Mouse (Mus musculus) hindbrain, embryonic 14.5 days (tissue): ENCODE measurements at regions not wholly inside any gene's neighbourhood (a gene's known extent, or its start where the extent isn't known, plus 50 kb on each side); places are given as distances from the start of the nearest gene placed in this dataset.

Experiments
- ATAC-seq: fragments of 200-750 bp; cut with Nextera tagmentation; 2 replicates; pipeline ENCODE4 v1.8.0; 2017; ENCODE audit warnings: moderate number of reproducible peaks, mild to moderate bottlenecking, moderate TSS enrichment, moderate library complexity; ENCODE audit not compliant: low FRiP score
- DNase-seq: peaks from one replicate; pipeline ENCODE4 v3.0.0-alpha.2; 2015; ENCODE audit warnings: low spot score
- H3K27ac ChIP-seq: fragments of 300-500 bp; sonication (generic); 2 replicates; pipeline ENCODE4 v1.5.1; 2014; ENCODE audit warnings: mild to moderate bottlenecking, moderate library complexity
- H3K27me3 ChIP-seq: fragments of 300-500 bp; sonication (generic); 2 replicates; pipeline ENCODE4 v1.6.1; 2014; ENCODE audit warnings: mild to moderate bottlenecking, low read length, mixed read lengths; ENCODE audit not compliant: control insufficient read depth, insufficient read depth
- H3K36me3 ChIP-seq: fragments of 300-500 bp; sonication (generic); replicated peaks from 2 replicates; pipeline ENCODE4 v1.6.1; 2014; ENCODE audit not compliant: control insufficient read depth, insufficient read depth
- H3K4me1 ChIP-seq: fragments of 300-500 bp; sonication (generic); replicated peaks from 2 replicates; pipeline ENCODE4 v1.6.1; 2014; ENCODE audit warnings: antibody characterized with exemption, low read length, mixed read lengths; ENCODE audit not compliant: control insufficient read depth, insufficient read depth
- H3K4me2 ChIP-seq: fragments of 300-500 bp; sonication (generic); replicated peaks from 2 replicates; pipeline ENCODE4 v1.6.1; 2014; ENCODE audit warnings: mild to moderate bottlenecking, moderate library complexity
- H3K4me3 ChIP-seq: fragments of 300-500 bp; sonication (generic); replicated peaks from 2 replicates; pipeline ENCODE4 v1.5.1; 2014; ENCODE audit warnings: mild to moderate bottlenecking, low read length
- H3K9ac ChIP-seq: fragments of 300-500 bp; sonication (generic); 2 replicates; pipeline ENCODE4 v1.6.1; 2014
- H3K9me3 ChIP-seq: fragments of 300-500 bp; sonication (generic); 2 replicates; pipeline ENCODE4 v1.6.1; 2016; ENCODE audit warnings: low read length; ENCODE audit not compliant: control insufficient read depth
- WGBS: fragments of 180-500 bp; shearing (Covaris S2); extraction: QIAGEN DNeasy Blood & Tissue Kit; methylation state at CpG from one replicate; pipeline ENCODE4 v1.1.7; 2014; 5-methylcytosine and 5-hydroxymethylcytosine counted together

- Histone ChIP-seq H3K4me1 (no peaks in the 10 kb centered on the region), H3K4me3 (no peak overlapping the region), H3K36me3 (no peaks in the 10 kb centered on the region), H3K9ac (no peak overlapping the region), H3K4me2 (no peak overlapping the region), H3K9me3 (no peaks in the 10 kb centered on the region), H3K27me3 (no peaks in the 10 kb centered on the region), H3K27ac (no peak overlapping the region)
- DNase-seq, result no peak
- no peak for ATAC-seq
- WGBS, result 89% methylated on average over 10 of the region's 10 CpGs
These were observed 123.6 kb upstream of the Srsf6 start for GRCm38 (mm10) chr2:162807747-162808146.

GRCm38 (mm10) chr2:162796528-162796927, 134.8 kb upstream of the Srsf6 start:
- ATAC-seq (no peak), DNase-seq (no peak)
- Histone ChIP-seq H3K4me2 (no peak overlapping the region), H3K36me3 (no peaks in the 10 kb centered on the region), H3K9ac (no peak overlapping the region), H3K27me3 (no peaks in the 10 kb centered on the region), H3K27ac (no peak overlapping the region), H3K4me3 (no peak overlapping the region), H3K9me3 (no peaks in the 10 kb centered on the region), H3K4me1 (0 out of 2 replicates have a peak, but pooled peaks cover 3% of the 10 kb centered on the region)
- 72% methylated on average over 4 of the region's 4 CpGs for WGBS

- Histone ChIP-seq H3K9ac (no peak overlapping the region), H3K4me2 (no peak overlapping the region), H3K27me3 (no peaks in the 10 kb centered on the region), H3K4me3 (no peak overlapping the region), H3K4me1 (0 out of 2 replicates have a peak, but pooled peaks cover 9% of the 10 kb centered on the region), H3K36me3 (no peaks in the 10 kb centered on the region), H3K9me3 (no peaks in the 10 kb centered on the region), H3K27ac (no peak overlapping the region)
- no peak for ATAC-seq
- no peak for DNase-seq
- 89% methylated on average over 8 of the region's 8 CpGs for WGBS
These were observed 133.3 kb upstream of the Ptprt start for GRCm38 (mm10) chr2:162794285-162794684.

GRCm38 (mm10) chr2:162791374-162792098, 130.6 kb upstream of the Ptprt start:
- DNase-seq (peak; percentile 47), ATAC-seq (no peak)
- Histone ChIP-seq H3K27me3 (no peaks in the 10 kb centered on the region), H3K27ac (no peak overlapping the region), H3K4me1 (0 out of 2 replicates have a peak, but pooled peaks cover 9% of the 10 kb centered on the region), H3K36me3 (no peaks in the 10 kb centered on the region), H3K4me2 (no peak overlapping the region), H3K9me3 (no peaks in the 10 kb centered on the region), H3K9ac (no peak overlapping the region), H3K4me3 (no peak overlapping the region)
- WGBS, result 55% methylated on average over 12 of the region's 12 CpGs

GRCm38 (mm10) chr2:162784176-162784813, 123.3 kb upstream of the Ptprt start:
- Histone ChIP-seq H3K27me3 (no peaks in the 10 kb centered on the region), H3K36me3 (no peaks in the 10 kb centered on the region), H3K27ac (no peak overlapping the region), H3K9me3 (no peaks in the 10 kb centered on the region), H3K4me2 (no peak overlapping the region), H3K4me1 (0 out of 2 replicates have a peak, but pooled peaks cover 6% of the 10 kb centered on the region), H3K9ac (no peak overlapping the region), H3K4me3 (no peak overlapping the region)
- ATAC-seq, result no peak
- 41% methylated on average over 8 of the region's 8 CpGs for WGBS
- no peak for DNase-seq

- no peaks in the 10 kb centered on the region for H3K27me3 ChIP-seq
- ATAC-seq (no peak), DNase-seq (no peak)
- H3K27ac ChIP-seq, result no peak overlapping the region
- 0 out of 2 replicates have a peak, but pooled peaks cover 6% of the 10 kb centered on the region for H3K4me1 ChIP-seq
- H3K4me2 ChIP-seq, result no peak overlapping the region
- H3K36me3 ChIP-seq, result no peaks in the 10 kb centered on the region
- H3K4me3 ChIP-seq, result no peak overlapping the region
- WGBS, result 87% methylated on average over 6 of the region's 6 CpGs
- H3K9me3 ChIP-seq, result no peaks in the 10 kb centered on the region
- no peak overlapping the region for H3K9ac ChIP-seq
These were observed 120.7 kb upstream of the Ptprt start for GRCm38 (mm10) chr2:162781599-162781998.

GRCm38 (mm10) chr2:162776542-162776941, 115.6 kb upstream of the Ptprt start:
- Histone ChIP-seq H3K27me3 (no peaks in the 10 kb centered on the region), H3K4me1 (no peaks in the 10 kb centered on the region), H3K36me3 (no peaks in the 10 kb centered on the region), H3K27ac (no peak overlapping the region), H3K4me2 (no peak overlapping the region), H3K9ac (no peak overlapping the region), H3K9me3 (no peaks in the 10 kb centered on the region), H3K4me3 (no peak overlapping the region)
- no peak for ATAC-seq
- DNase-seq, result no peak
- WGBS, result 81% methylated on average over 5 of the region's 5 CpGs

GRCm38 (mm10) chr2:162772520-162772919, 111.6 kb upstream of the Ptprt start:
- Histone ChIP-seq H3K27ac (no peak overlapping the region), H3K9ac (no peak overlapping the region), H3K27me3 (no peaks in the 10 kb centered on the region), H3K4me1 (no peaks in the 10 kb centered on the region), H3K4me3 (no peak overlapping the region), H3K4me2 (no peak overlapping the region), H3K36me3 (no peaks in the 10 kb centered on the region), H3K9me3 (no peaks in the 10 kb centered on the region)
- 90% methylated on average over 5 of the region's 5 CpGs for WGBS
- DNase-seq (no peak), ATAC-seq (no peak)

GRCm38 (mm10) chr2:162769711-162770428, 108.9 kb upstream of the Ptprt start:
- WGBS, result 74% methylated on average over 6 of the region's 6 CpGs
- H3K4me1 ChIP-seq, result no peaks in the 10 kb centered on the region
- DNase-seq (no peak), ATAC-seq (no peak)
- H3K4me3 ChIP-seq, result no peak overlapping the region
- no peak overlapping the region for H3K4me2 ChIP-seq
- H3K9me3 ChIP-seq, result no peaks in the 10 kb centered on the region
- H3K36me3 ChIP-seq, result no peaks in the 10 kb centered on the region
- H3K27ac ChIP-seq, result no peak overlapping the region
- no peaks in the 10 kb centered on the region for H3K27me3 ChIP-seq
- H3K9ac ChIP-seq, result no peak overlapping the region
